Mouse (Mus musculus): ENCODE measurements around the gene Spic.
"Not testable (repeated sequence)": the region's sequence is repeated elsewhere in the genome, so short reads cannot be mapped to it uniquely, and the experiment has no call there.

The Spic gene

GRCm38 (mm10) chr10:88684925-88685324 lies at the start of gene Spic:
Spic (minus strand) TSS chr10:88685015.
- no peak for DNase-seq (ENCODE audit: extremely low read depth, low read depth, low spot score)

GRCm38 (mm10) chr10:88732309-88732622 lies 47.5 kb upstream of the Spic start:
- no peak for DNase-seq (ENCODE audit: extremely low read depth, low read depth, low spot score)

- no peak for DNase-seq (ENCODE audit: extremely low read depth, low read depth, low spot score)
Measured at GRCm38 (mm10) chr10:88731496-88732308, 46.9 kb upstream of the Spic start.

GRCm38 (mm10) chr10:88730571-88731495 lies 46.0 kb upstream of the Spic start, which contains the start of gene Arl1:
Arl1 (plus strand) TSS chr10:88730858.
- DNase-seq (ENCODE audit: extremely low read depth, low read depth, low spot score) = peak; percentile 67

GRCm38 (mm10) chr10:88728166-88728565 lies 43.4 kb upstream of the Spic start:
- DNase-seq (ENCODE audit: extremely low read depth, low read depth, low spot score) = no peak

GRCm38 (mm10) chr10:88727128-88727527 lies 42.3 kb upstream of the Spic start:
- no peak for DNase-seq (ENCODE audit: extremely low read depth, low read depth, low spot score)

- no peak for DNase-seq (ENCODE audit: extremely low read depth, low read depth, low spot score)
Measured at GRCm38 (mm10) chr10:88725343-88725742, 40.5 kb upstream of the Spic start.

- no peak for DNase-seq (ENCODE audit: extremely low read depth, low read depth, low spot score)
Measured at GRCm38 (mm10) chr10:88719618-88720017, 34.8 kb upstream of the Spic start.

GRCm38 (mm10) chr10:88717756-88718025 lies 32.9 kb upstream of the Spic start:
- no peak for DNase-seq (ENCODE audit: extremely low read depth, low read depth, low spot score)

GRCm38 (mm10) chr10:88716986-88717755 lies 32.4 kb upstream of the Spic start:
- no peak for DNase-seq (ENCODE audit: extremely low read depth, low read depth, low spot score)

GRCm38 (mm10) chr10:88715621-88716020 lies 30.8 kb upstream of the Spic start:
- DNase-seq (ENCODE audit: extremely low read depth, low read depth, low spot score) = no peak

- no peak for DNase-seq (ENCODE audit: extremely low read depth, low read depth, low spot score)
Measured at GRCm38 (mm10) chr10:88714744-88715143, 29.9 kb upstream of the Spic start.

GRCm38 (mm10) chr10:88712359-88712758 lies 27.5 kb upstream of the Spic start:
- DNase-seq (ENCODE audit: extremely low read depth, low read depth, low spot score) = no peak

- no peak for DNase-seq (ENCODE audit: extremely low read depth, low read depth, low spot score)
Measured at GRCm38 (mm10) chr10:88708671-88709523, 24.1 kb upstream of the Spic start.

- no peak for DNase-seq (ENCODE audit: extremely low read depth, low read depth, low spot score)
Measured at GRCm38 (mm10) chr10:88700938-88701337, 16.1 kb upstream of the Spic start.

- DNase-seq (ENCODE audit: extremely low read depth, low read depth, low spot score) = no peak
Measured at GRCm38 (mm10) chr10:88682904-88683563, 1.8 kb downstream of the Spic start.

GRCm38 (mm10) chr10:88672825-88673224 lies 12.0 kb downstream of the Spic start:
- no peak for DNase-seq (ENCODE audit: extremely low read depth, low read depth, low spot score)

GRCm38 (mm10) chr10:88672123-88672522 lies 12.7 kb downstream of the Spic start:
- no peak for DNase-seq (ENCODE audit: extremely low read depth, low read depth, low spot score)

- DNase-seq (ENCODE audit: extremely low read depth, low read depth, low spot score) = no peak
Measured at GRCm38 (mm10) chr10:88669719-88670118, 15.1 kb downstream of the Spic start.

GRCm38 (mm10) chr10:88663856-88664255 lies 21.0 kb downstream of the Spic start:
- DNase-seq (ENCODE audit: extremely low read depth, low read depth, low spot score) = not testable (repeated sequence)
